Mouse (Mus musculus): Measurements from ENCODE around the gene Cd300c. TPM values are rescaled to one million over a fixed set of nuclear protein-coding genes. Genes with fewer than 3 reads are reported as not detected.

Gene Cd300c
- total RNA-seq, 2 experiments from 2014 or later = not detected

Other genes with a start within 250 kb of the Cd300c start
- gene Dnaic2, start 241.7 kb downstream of the Cd300c start, total RNA-seq (2015; ENCODE audit: low replicate concordance) = not detected in 2 replicates
- gene Dnaic2, start 241.7 kb downstream of the Cd300c start, total RNA-seq (2017; ENCODE audit: low replicate concordance) = not detected in 2 replicates
- gene Kif19a, start 203.8 kb downstream of the Cd300c start, total RNA-seq (2015; ENCODE audit: low replicate concordance) = not detected in 2 replicates
- gene Kif19a, start 203.8 kb downstream of the Cd300c start, total RNA-seq (2017; ENCODE audit: low replicate concordance) = not detected in 2 replicates
- not detected in 2 replicates for gene Btbd17, start 173.2 kb downstream of the Cd300c start, total RNA-seq (2015; ENCODE audit: low replicate concordance)
- not detected in 2 replicates for gene Btbd17, start 173.2 kb downstream of the Cd300c start, total RNA-seq (2017; ENCODE audit: low replicate concordance)
- not detected in 2 replicates for gene Gpr142, start 170.2 kb downstream of the Cd300c start, total RNA-seq (2015; ENCODE audit: low replicate concordance)
- gene Gpr142, start 170.2 kb downstream of the Cd300c start, total RNA-seq (2017; ENCODE audit: low replicate concordance) = not detected in 2 replicates
- gene Gprc5c, start 118.0 kb downstream of the Cd300c start, total RNA-seq (2015; ENCODE audit: low replicate concordance) = not detected in 2 replicates
- gene Gprc5c, start 118.0 kb downstream of the Cd300c start, total RNA-seq (2017; ENCODE audit: low replicate concordance) = not detected in 2 replicates
- gene Cd300a, start 79.1 kb downstream of the Cd300c start, total RNA-seq (2015; ENCODE audit: low replicate concordance) = 2.1 and 4.3 TPM in 2 replicates
- gene Cd300a, start 79.1 kb downstream of the Cd300c start, total RNA-seq (2017; ENCODE audit: low replicate concordance) = 2.9 and 6.0 TPM in 2 replicates
- 5.0 and 10.1 TPM in 2 replicates for gene Cd300lb, start 34.8 kb downstream of the Cd300c start, total RNA-seq (2015; ENCODE audit: low replicate concordance)
- 1.8 and 2.3 TPM in 2 replicates for gene Cd300lb, start 34.8 kb downstream of the Cd300c start, total RNA-seq (2017; ENCODE audit: low replicate concordance)
- 2.9 and 6.8 TPM in 2 replicates for gene Cd300ld, start 20.8 kb upstream of the Cd300c start, total RNA-seq (2015; ENCODE audit: low replicate concordance)
- 3.0 and 4.2 TPM in 2 replicates for gene Cd300ld, start 20.8 kb upstream of the Cd300c start, total RNA-seq (2017; ENCODE audit: low replicate concordance)
- gene Cd300c2, start 32.7 kb upstream of the Cd300c start, total RNA-seq (2015; ENCODE audit: low replicate concordance) = 8.0 and 12.6 TPM in 2 replicates
- 2.3 and 8.6 TPM in 2 replicates for gene Cd300c2, start 32.7 kb upstream of the Cd300c start, total RNA-seq (2017; ENCODE audit: low replicate concordance)
- not detected in 2 replicates for gene Cd300ld2, start 47.0 kb upstream of the Cd300c start, total RNA-seq (2015; ENCODE audit: low replicate concordance)
- not detected in 2 replicates for gene Cd300ld2, start 47.0 kb upstream of the Cd300c start, total RNA-seq (2017; ENCODE audit: low replicate concordance)
- gene Cd300ld4, start 57.9 kb upstream of the Cd300c start, total RNA-seq (2015; ENCODE audit: low replicate concordance) = not detected in 2 replicates
- not detected in 2 replicates for gene Cd300ld4, start 57.9 kb upstream of the Cd300c start, total RNA-seq (2017; ENCODE audit: low replicate concordance)
- gene Cd300ld5, start 68.6 kb upstream of the Cd300c start, total RNA-seq (2015; ENCODE audit: low replicate concordance) = 5.8 and 11.7 TPM in 2 replicates
- not detected in 2 replicates for gene Cd300ld5, start 68.6 kb upstream of the Cd300c start, total RNA-seq (2017; ENCODE audit: low replicate concordance)
- 5.8 and 11.7 TPM in 2 replicates for gene Cd300ld3, start 79.3 kb upstream of the Cd300c start, total RNA-seq (2015; ENCODE audit: low replicate concordance)
- gene Cd300ld3, start 79.3 kb upstream of the Cd300c start, total RNA-seq (2017; ENCODE audit: low replicate concordance) = 4.1 and 5.7 TPM in 2 replicates
- gene Cd300e, start 93.0 kb upstream of the Cd300c start, total RNA-seq (2015; ENCODE audit: low replicate concordance) = 0.36 and 3.8 TPM in 2 replicates
- gene Cd300e, start 93.0 kb upstream of the Cd300c start, total RNA-seq (2017; ENCODE audit: low replicate concordance) = not detected in 2 replicates
- gene Rab37, start 122.3 kb upstream of the Cd300c start, total RNA-seq (2015; ENCODE audit: low replicate concordance) = 1.1 and 10.5 TPM in 2 replicates
- 4.0 and 5.8 TPM in 2 replicates for gene Rab37, start 122.3 kb upstream of the Cd300c start, total RNA-seq (2017; ENCODE audit: low replicate concordance)
- gene Cd300lf, start 164.8 kb upstream of the Cd300c start, total RNA-seq (2015; ENCODE audit: low replicate concordance) = 1.7 and 2.9 TPM in 2 replicates
- 8.6 and 10.7 TPM in 2 replicates for gene Cd300lf, start 164.8 kb upstream of the Cd300c start, total RNA-seq (2017; ENCODE audit: low replicate concordance)
- gene Slc9a3r1, start 194.2 kb upstream of the Cd300c start, total RNA-seq (2015; ENCODE audit: low replicate concordance) = 15.1 and 16.8 TPM in 2 replicates
- 13.1 and 13.7 TPM in 2 replicates for gene Slc9a3r1, start 194.2 kb upstream of the Cd300c start, total RNA-seq (2017; ENCODE audit: low replicate concordance)
- 5.0 and 6.3 TPM in 2 replicates for gene Tmem104, start 218.3 kb upstream of the Cd300c start, total RNA-seq (2015; ENCODE audit: low replicate concordance)
- 0.64 and 6.3 TPM in 2 replicates for gene Tmem104, start 218.3 kb upstream of the Cd300c start, total RNA-seq (2017; ENCODE audit: low replicate concordance)
- 9.2 and 11.2 TPM in 2 replicates for gene Nat9, start 218.7 kb upstream of the Cd300c start, total RNA-seq (2015; ENCODE audit: low replicate concordance)
- gene Nat9, start 218.7 kb upstream of the Cd300c start, total RNA-seq (2017; ENCODE audit: low replicate concordance) = 2.3 TPM in 1 of 2 replicates, not detected in the other

All from erythroid progenitor cell, adult 5-6 weeks (primary cell).